Mouse (Mus musculus): Measurements from ENCODE around the gene Dmkn.

The Dmkn gene

GRCm38 (mm10) chr7:30761769-30762352, 1.7 kb upstream of the Dmkn start:
- DNase-seq (ENCODE audit: low spot score), result no peak

GRCm38 (mm10) chr7:30765173-30765572, 1.6 kb downstream of the Dmkn start:
- DNase-seq (ENCODE audit: low spot score), result no peak

GRCm38 (mm10) chr7:30766408-30766807, 2.9 kb downstream of the Dmkn start:
- no peak for DNase-seq (ENCODE audit: low spot score)

GRCm38 (mm10) chr7:30769236-30769635, 5.7 kb downstream of the Dmkn start:
- DNase-seq (ENCODE audit: low spot score), result no peak

GRCm38 (mm10) chr7:30776104-30776503, 12.5 kb downstream of the Dmkn start:
- DNase-seq (ENCODE audit: low spot score), result no peak

- DNase-seq (ENCODE audit: low spot score), result no peak
Observed at GRCm38 (mm10) chr7:30777081-30777579, 13.6 kb downstream of the Dmkn start.

GRCm38 (mm10) chr7:30777911-30778310, 14.4 kb downstream of the Dmkn start:
- DNase-seq (ENCODE audit: low spot score), result no peak

GRCm38 (mm10) chr7:30781792-30782191, 18.2 kb downstream of the Dmkn start:
- DNase-seq (ENCODE audit: low spot score), result no peak

- DNase-seq (ENCODE audit: low spot score), result no peak
Observed at GRCm38 (mm10) chr7:30782658-30783057, 19.1 kb downstream of the Dmkn start.

GRCm38 (mm10) chr7:30785154-30785553, 21.6 kb downstream of the Dmkn start:
- DNase-seq (ENCODE audit: low spot score), result no peak

- no peak for DNase-seq (ENCODE audit: low spot score)
Observed at GRCm38 (mm10) chr7:30785721-30786546, 22.4 kb downstream of the Dmkn start.

GRCm38 (mm10) chr7:30787377-30788022, 23.9 kb downstream of the Dmkn start, which contains the start of gene Krtdap:
Krtdap (plus strand) TSS chr7:30787896.
- DNase-seq (ENCODE audit: low spot score), result no peak

- DNase-seq (ENCODE audit: low spot score), result no peak
Observed at GRCm38 (mm10) chr7:30790141-30790540, 26.6 kb downstream of the Dmkn start.

- no peak for DNase-seq (ENCODE audit: low spot score)
Observed at GRCm38 (mm10) chr7:30791921-30792320, 28.4 kb downstream of the Dmkn start.

- no peak for DNase-seq (ENCODE audit: low spot score)
Observed at GRCm38 (mm10) chr7:30794921-30795320, 31.4 kb downstream of the Dmkn start.

- no peak for DNase-seq (ENCODE audit: low spot score)
Observed at GRCm38 (mm10) chr7:30796790-30797189, 33.2 kb downstream of the Dmkn start.

GRCm38 (mm10) chr7:30800653-30801052, 37.1 kb downstream of the Dmkn start:
- DNase-seq (ENCODE audit: low spot score), result no peak

- no peak for DNase-seq (ENCODE audit: low spot score)
Observed at GRCm38 (mm10) chr7:30803256-30803655, 39.7 kb downstream of the Dmkn start.

- no peak for DNase-seq (ENCODE audit: low spot score)
Observed at GRCm38 (mm10) chr7:30804026-30804715, 40.6 kb downstream of the Dmkn start.

- peak; percentile 36 for DNase-seq (ENCODE audit: low spot score)
Observed at GRCm38 (mm10) chr7:30805924-30806323, 42.4 kb downstream of the Dmkn start.

- DNase-seq (ENCODE audit: low spot score), result no peak
Observed at GRCm38 (mm10) chr7:30810319-30810718, 46.8 kb downstream of the Dmkn start.

- DNase-seq (ENCODE audit: low spot score), result no peak
Observed at GRCm38 (mm10) chr7:30811757-30812290, 48.3 kb downstream of the Dmkn start.

All from ovary, postnatal 36 days (tissue).